Mouse (Mus musculus) liver, embryonic 12.5 days (tissue): ENCODE results near the gene Slco1b2. TPM values are rescaled to one million over a fixed set of nuclear protein-coding genes. Genes with fewer than 3 reads are reported as not detected.

Experiments used
- ATAC-seq: fragments of 200-750 bp; cut with Nextera tagmentation; 2 replicates; pipeline ENCODE4 v1.8.0; 2017; ENCODE audit warnings: moderate number of reproducible peaks, mild to moderate bottlenecking, moderate library complexity
- H3K27ac ChIP-seq: fragments of 300-500 bp; sonication (generic); 2 replicates; pipeline ENCODE4 v1.5.1; 2016; ENCODE audit warnings: mild to moderate bottlenecking
- H3K27me3 ChIP-seq: fragments of 300-500 bp; sonication (generic); replicated peaks from 2 replicates; pipeline ENCODE4 v1.6.1; 2016; ENCODE audit warnings: mild to moderate bottlenecking, moderate library complexity
- H3K36me3 ChIP-seq: fragments of 300-500 bp; sonication (generic); 2 replicates; pipeline ENCODE4 v1.6.1; 2016; ENCODE audit warnings: mild to moderate bottlenecking, moderate library complexity
- H3K4me1 ChIP-seq: fragments of 300-500 bp; sonication (generic); 2 replicates; pipeline ENCODE4 v1.6.1; 2016
- H3K4me2 ChIP-seq: fragments of 300-500 bp; sonication (generic); 2 replicates; pipeline ENCODE4 v1.6.1; 2016; ENCODE audit warnings: mild to moderate bottlenecking, moderate library complexity
- H3K4me3 ChIP-seq: fragments of 300-500 bp; sonication (generic); 2 replicates; pipeline ENCODE4 v1.5.1; 2016; ENCODE audit warnings: mild to moderate bottlenecking, moderate library complexity
- H3K9ac ChIP-seq: fragments of 300-500 bp; sonication (generic); 2 replicates; pipeline ENCODE4 v1.6.1; 2016; ENCODE audit warnings: mild to moderate bottlenecking, moderate library complexity
- H3K9me3 ChIP-seq: fragments of 300-500 bp; sonication (generic); replicated peaks from 2 replicates; pipeline ENCODE4 v1.6.1; 2016; ENCODE audit warnings: mild to moderate bottlenecking, moderate library complexity
- WGBS: fragments of 180-500 bp; shearing (Covaris S2); methylation state at CpG from one replicate; pipeline ENCODE4 v1.1.7; 2016; ENCODE audit not compliant: insufficient replicate concordance; 5-methylcytosine and 5-hydroxymethylcytosine counted together
- polyA plus RNA-seq: library from polyadenylated mRNA; unstranded; fragments of >200 nt; fragmentation: Nextera tagmentation; extraction: Ambion mirVana; gene quantifications from 2 replicates; pipeline ENCODE4 v1.2.1, GENCODE M21; 2016

The Slco1b2 gene
- polyA plus RNA-seq, 1 experiment from 2014 or later = 0.13 TPM

DNA sequence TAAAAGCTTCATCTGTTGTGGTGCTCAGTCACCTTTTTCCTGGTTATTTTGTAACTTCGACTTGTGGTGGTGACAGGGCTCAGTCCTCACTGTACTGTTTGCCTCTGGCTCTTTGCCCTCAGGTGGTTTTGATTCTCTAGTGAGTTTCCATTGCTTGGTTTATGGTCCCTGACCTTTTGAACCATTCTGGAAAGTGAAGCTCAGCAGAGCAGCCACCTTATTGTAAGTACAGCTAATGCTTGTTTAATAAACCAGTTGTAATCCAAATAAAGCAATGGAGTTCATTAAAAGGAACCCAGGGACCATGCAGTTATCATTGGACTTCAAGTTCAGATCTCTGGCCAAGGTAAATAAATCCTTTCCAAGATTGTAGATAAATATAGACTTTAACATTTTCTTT lies 11.3 kb downstream of the Slco1b2 start:
- no peaks in the 10 kb centered on the region for H3K4me1 ChIP-seq
- H3K9me3 ChIP-seq = no peaks in the 10 kb centered on the region
- WGBS = 28% methylated on average over 1 of the region's 1 CpGs
- H3K36me3 ChIP-seq = no peaks in the 10 kb centered on the region
- no peaks in the 10 kb centered on the region for H3K27me3 ChIP-seq
- no peak overlapping the region for H3K4me3 ChIP-seq
- H3K9ac ChIP-seq = no peak overlapping the region
- H3K27ac ChIP-seq = no peak overlapping the region
- no peak for ATAC-seq
- H3K4me2 ChIP-seq = no peak overlapping the region

DNA sequence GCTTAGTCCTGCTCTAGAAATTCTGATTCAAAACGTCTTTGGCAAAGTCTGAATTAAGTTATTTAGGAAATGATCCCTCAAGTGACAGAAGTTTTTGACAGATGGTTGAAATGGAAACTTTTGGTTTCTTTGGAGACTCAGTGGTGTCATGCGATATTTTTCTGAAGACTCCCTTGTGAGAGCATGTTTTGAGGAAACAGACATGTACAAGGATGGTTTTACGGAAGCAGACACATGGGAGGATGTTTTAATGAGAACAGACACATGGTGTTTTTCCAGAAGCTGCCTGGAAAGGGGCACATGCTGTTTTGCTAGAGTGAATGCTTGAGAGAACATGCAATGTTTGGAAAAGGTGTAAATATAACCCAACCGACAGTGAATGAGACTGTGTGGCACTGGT lies 57.7 kb downstream of the Slco1b2 start:
- no peaks in the 10 kb centered on the region for H3K9me3 ChIP-seq
- H3K27me3 ChIP-seq = no peaks in the 10 kb centered on the region
- H3K27ac ChIP-seq = no peak overlapping the region
- no peak overlapping the region for H3K4me2 ChIP-seq
- H3K36me3 ChIP-seq = no peaks in the 10 kb centered on the region
- no peaks in the 10 kb centered on the region for H3K4me1 ChIP-seq
- no peak overlapping the region for H3K9ac ChIP-seq
- no peak overlapping the region for H3K4me3 ChIP-seq
- WGBS = 65% methylated on average over 4 of the region's 4 CpGs
- ATAC-seq = no peak

DNA sequence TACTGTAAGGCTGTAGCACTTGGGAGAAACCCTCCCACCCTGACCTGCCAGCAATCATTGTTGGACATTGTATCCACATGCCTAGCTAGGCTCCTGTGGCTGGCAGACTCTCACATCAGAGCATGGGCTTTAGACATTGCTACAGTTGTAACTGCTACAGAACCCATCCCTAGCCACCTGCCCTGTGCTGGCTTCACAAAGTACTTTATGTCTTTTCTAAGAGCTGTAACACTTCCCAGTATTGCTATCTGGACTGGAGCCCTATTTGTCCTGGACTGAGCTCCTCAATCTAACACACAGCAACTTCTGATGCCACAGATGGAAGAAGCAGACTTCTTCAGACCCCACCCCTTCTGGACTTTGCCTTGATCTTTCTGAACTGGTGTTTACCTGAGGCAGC lies 61.9 kb downstream of the Slco1b2 start:
- no peak for ATAC-seq
- Histone ChIP-seq H3K4me3 (no peak overlapping the region), H3K9ac (no peak overlapping the region), H3K27me3 (no peaks in the 10 kb centered on the region), H3K4me2 (no peak overlapping the region), H3K36me3 (no peaks in the 10 kb centered on the region), H3K9me3 (no peaks in the 10 kb centered on the region), H3K4me1 (no peaks in the 10 kb centered on the region), H3K27ac (no peak overlapping the region)

Other genes starting within 250 kb of the Slco1b2 start
- gene Slco1c1, start 105.2 kb upstream of the Slco1b2 start, polyA plus RNA-seq = 0.05 TPM in 1 of 2 replicates, not detected in the other
- gene Gm5724, start 144.3 kb downstream of the Slco1b2 start, polyA plus RNA-seq = not detected in 2 replicates
- not detected in 2 replicates for gene Slco1a4, start 226.7 kb downstream of the Slco1b2 start, polyA plus RNA-seq